Mouse (Mus musculus): Measurements from ENCODE around the gene Mcu.

- TF ChIP-seq CTCF (IDR thresholded peaks at IDR 0.05; ENCODE audit: insufficient read depth, low read length) (peak; percentile 43; the same call in 1 of the 2 replicates), POLR2A (IDR thresholded peaks at IDR 0.05; ENCODE audit: borderline replicate concordance, extremely low read depth, low read depth, low read length) (no peak)
These were observed 164.7 kb downstream of the Mcu start for GRCm38 (mm10) chr10:59451839-59452238.

Data from lung, adult 2 months (tissue).